Mouse (Mus musculus) kidney, adult 8-10 months (tissue): ENCODE measurements at regions not wholly inside any gene's neighbourhood (a gene's known extent, or its start where the extent isn't known, plus 50 kb on each side); places are given as distances from the start of the nearest gene placed in this dataset.

Experiments
- DNase-seq, 2 experiments: peaks; one replicate each; pipeline ENCODE4 v3.0.0; 2022

DNA sequence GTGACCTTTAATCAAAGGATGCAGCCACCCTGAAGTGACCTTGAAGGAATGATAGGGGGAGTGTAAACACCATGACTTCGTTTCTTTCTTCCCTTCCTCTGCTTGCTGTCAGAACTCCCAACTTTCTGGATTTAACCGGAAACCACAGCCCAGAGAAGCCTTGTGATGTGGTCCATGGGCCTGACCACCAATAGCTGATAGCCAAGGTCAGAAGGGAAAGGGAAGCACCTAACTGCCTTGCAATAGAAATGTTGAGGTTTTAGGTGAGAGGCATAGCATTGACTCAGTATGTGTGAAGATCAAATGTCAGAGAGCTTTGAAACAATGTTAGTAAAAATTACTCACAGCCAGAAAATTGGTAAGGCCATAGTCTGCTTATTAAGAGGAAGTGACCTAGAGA is 89.2 kb upstream of the Sesn3 start:
- no peak for DNase-seq

DNA sequence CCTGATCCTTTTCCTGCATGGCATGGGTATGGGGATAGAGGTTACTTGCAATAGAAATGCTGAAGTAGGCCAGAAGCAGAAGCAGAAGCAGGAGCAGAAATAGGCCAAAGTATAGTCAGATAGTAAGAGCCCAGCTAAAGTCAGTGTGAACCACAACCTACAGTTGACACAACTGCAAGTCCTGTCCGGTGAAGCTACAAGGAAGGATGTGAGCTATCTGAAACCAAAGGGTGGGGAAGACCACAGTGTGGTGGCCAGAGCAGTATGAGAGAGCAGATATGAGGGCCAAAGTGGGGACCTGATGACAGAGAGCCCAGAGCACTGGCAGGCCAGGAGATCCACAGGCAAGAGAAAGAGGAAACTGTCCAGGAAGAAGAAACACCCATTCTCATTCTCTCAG is 87.1 kb upstream of the Sesn3 start:
- DNase-seq = no peak

DNA sequence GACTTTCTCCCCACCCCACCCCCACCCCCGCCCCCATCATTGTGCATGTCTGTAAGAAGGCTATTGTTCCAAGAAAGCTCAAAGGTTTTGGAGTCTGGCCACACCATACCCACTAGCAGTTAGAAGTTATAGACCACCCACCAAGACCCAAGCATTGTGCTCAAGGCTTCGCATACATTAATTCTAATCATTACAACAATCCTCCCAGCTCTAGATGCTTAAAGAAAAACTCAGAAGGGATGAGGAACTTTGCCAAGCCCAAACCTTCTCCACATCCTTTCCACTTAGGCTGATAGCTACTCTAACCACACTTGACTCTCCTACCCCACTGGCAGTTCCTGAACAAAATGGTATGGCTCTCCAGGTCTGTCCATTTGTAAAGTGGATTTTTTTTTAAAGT is 86.4 kb upstream of the Sesn3 start:
- DNase-seq = no peak

DNA sequence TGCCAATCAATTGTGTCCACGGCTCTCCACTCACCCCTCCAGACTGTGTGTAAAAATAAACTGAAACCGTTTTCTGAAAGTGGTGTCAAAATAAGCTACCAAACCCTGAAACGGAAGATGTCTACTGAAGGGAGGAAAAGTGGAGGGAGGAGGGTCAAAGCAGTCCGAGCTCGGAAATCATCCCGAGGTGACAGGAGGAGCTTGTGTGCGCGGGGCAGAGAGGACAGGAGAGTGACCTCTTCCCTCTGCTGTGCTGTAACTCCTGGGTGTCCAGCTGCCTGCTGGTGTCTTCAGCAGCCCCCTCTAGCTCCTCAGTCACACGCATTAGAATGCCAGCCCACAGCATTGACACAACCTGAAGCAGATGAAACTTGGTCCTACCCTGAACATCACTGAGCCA is 84.2 kb upstream of the Sesn3 start:
- DNase-seq = no peak

DNA sequence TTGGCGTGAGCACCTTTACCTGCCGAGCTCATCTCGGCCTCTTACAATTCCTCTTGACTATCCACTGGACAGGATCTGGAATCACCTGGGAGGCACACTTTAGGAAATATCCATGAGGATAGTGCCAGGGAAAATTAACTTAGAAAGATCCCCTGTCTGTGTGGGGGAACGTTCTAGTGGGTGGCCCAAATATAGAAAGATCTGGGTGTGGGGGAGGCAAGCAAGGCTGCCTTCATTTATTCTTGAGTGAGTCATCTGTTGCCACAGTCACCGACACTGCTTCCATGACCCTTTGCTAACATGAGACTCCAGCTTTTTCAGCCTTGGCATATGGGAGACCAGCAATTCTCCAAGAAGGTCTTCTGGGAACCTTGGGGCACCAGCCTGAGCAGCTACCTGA is 80.1 kb upstream of the Sesn3 start:
- DNase-seq = no peak

DNA sequence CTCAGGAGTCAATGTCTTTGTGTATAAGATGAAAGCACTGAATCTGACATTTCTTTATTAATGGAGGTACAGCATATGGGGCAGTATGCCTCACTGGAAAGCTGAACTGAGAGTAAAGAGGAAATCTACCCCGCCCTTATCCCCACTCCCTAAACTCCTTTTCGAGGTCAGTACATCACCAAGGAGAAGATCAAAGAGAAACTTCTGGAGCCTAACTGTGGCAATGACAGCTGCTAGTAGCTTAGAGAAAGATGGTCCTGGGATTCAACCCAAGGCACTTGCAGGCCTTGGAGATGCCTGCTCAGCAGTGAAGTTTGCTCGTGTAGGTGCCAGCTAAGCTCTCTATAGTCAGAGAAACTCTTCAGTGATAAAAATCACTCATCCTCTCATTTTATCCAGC is 75.8 kb upstream of the Sesn3 start:
- no peak for DNase-seq

DNA sequence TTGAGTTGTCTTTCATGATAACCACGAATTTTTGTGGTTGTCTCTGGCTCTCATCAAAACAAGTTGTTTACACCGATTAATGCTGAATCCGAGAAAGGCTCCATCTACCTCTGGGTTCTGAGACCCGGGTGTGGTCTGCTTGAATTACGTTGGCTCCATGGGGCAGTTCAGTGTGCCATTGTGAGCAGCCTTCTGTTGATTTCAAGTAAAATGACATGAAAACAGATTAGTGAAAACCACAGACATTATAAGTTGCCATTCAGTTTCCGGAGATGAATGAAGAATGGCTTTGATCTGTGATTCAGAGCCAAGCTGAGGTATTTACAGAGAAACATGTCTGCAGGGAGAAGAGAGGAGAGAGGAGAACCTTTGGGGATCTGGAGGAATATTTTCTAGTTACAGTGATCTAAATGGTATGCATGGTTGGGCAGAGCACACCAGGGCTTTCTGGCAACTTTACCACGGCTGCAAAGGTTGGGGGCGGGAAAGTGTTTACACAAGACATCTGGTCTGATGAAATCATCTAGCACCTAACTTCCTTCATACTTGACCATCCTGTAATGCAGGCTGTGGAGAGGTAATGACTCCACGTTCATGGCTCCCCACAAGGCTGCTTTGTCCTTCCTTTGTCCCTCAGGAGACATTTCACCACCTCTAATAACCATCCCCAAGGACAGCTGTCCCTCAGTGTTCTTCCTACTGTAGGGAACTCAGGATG is 74.7 kb upstream of the Sesn3 start:
- DNase-seq = no peak

DNA sequence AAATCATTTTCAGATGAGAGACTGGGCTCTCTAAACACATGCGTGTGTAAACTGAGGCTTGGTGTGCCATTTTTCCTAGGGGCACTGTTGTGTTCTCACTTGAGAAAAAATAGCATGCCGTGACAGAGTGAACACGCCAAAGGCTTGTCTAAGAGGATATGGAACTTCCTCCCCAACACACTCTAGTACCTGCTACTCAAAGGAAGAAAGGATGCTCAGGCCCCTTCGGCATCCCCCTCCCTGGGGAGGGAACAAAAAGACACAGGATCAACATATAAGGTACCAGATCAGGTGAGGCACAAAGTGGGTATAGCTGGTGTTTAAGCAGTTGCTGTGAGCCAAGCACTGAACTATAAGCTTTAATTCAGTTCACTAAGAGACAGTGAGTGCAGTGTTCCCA is 74.0 kb upstream of the Sesn3 start:
- DNase-seq = no peak

DNA sequence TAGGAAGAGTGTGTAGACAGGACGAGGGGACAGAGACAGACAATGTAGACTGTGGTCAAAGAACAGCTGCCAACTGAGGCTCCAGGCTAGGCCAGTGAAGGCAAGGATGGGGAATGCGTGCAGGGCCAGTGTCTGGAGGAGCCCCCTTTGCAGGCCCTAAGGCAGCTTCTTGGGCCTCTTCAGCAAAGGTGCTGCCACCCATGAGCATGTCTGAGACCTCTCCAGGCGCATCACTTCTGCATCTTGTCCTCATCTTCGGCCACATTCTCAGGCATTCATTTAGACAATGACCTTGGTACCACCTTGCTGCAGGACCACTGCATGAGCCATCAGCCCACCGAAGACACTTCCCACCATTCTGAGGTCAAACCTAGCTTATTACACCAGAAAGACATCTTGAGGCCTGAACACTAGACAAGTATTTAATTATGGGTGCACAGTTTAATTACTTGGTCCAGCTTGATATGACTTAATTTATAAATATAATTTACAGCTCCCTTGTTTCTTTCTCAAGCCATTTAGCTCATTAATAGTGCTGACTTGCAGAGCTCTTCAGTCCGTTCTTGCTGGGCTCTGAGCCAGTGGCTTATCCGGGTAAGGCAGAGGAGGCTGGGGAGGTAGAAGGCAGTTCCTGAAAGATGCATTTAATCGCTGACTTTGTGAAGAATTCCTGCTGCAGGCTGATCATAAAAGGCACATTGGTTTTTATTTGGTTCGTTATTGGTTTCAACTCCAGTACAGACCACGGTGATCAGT is 72.1 kb upstream of the Sesn3 start:
- DNase-seq = peak; percentile 50 to 63

DNA sequence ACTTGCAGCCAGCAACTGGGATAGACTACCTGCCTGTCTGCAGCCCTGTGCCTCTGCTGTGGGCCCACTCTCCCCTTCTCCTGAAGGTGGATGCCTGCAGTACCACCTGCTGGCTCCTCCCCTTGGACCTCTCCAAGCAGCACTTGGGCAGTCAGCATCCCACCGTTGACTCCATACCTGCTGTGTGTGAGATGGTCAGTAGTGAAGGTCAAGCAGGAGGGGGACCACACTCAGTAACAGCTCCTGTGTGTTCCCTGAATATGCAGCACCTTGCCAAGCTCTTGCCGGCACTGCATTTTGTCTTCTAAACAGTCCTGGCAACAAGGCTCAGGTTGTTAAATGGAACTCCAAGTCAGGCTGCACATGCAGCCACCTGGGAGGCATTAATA is 71.6 kb upstream of the Sesn3 start:
- no peak for DNase-seq

DNA sequence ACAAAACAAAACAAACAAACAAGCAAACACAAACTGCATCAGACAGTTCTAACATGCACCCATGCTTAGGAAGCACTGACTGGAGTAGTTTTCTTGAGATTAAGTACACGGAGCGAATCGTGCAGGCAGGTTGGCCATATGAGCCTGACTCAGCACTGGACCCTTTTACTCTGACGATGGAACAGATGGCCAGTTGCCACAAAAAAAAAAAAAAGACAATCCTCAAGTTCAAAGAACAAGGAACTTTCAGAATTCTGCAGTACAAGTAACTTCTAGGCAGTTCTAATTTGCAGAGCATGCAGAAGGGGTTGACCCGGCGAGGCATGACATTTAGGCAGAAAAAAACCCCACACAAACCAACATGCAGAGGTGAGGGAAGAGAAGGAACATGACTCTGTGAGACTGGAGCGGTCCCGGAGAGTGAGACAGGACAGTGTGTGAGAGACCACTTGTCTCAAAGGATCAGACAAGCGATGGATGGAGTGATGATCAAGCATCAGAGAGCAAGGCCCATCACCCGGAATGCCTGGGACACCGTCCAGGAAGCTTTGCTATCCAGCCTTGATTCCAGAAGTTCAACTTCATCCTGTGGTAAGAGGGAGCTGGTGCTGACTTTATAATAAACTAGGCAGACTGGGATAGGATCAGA is 71.0 kb upstream of the Sesn3 start:
- DNase-seq = peak; percentile 47 to 62

DNA sequence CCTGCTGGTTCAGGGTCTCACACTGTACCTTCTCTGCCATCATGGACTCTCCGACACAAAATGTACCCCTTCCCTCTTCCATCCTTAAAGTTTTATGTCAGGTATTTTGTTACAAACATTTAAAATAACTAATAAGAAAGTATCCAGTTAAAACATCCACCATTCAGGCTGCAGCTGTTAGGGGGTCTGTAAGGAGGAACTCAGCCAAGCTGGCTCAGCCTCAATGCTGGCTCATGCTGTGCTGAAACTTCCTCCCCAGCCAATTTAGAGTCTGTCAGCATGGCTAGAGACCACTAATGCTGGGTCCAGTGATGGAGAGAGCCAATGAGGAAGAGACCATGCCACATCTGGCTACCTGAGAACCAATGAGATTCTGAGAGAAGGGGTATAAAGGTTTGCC is 70.0 kb upstream of the Sesn3 start:
- DNase-seq = no peak

DNA sequence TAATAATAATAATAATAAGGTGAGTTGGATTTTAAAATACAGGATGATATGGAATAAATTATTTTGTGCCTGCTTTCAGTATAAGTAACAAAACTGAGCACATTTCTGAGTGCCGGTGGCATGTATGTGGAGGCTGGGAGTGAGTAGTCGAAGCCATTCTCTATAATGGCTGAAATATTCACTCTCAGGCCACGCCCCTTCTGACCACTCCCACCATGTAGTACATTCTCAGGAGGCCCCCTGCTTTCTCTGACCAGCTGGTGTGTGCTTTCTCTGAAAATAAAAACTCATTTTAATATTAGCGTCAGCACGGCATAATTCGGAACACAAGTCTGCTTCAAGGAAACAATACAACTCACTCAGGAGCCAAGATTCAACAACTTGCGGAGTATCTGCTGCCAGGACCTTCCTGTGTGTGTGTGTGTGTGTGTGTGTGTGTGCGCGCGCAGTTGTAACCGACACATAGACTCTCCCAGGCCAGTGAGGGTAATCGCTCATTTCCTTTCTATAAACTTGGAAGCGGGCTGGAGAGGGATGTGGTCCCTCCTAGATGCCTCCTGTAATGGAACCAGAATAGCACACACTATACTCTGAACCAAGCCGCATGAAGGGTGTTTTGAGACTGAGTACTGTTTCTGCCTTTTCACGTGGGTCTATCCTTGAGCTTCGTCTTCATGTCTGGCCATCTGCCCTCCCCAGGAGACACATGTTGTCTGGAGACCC is 67.9 kb upstream of the Sesn3 start:
- no peak for DNase-seq

DNA sequence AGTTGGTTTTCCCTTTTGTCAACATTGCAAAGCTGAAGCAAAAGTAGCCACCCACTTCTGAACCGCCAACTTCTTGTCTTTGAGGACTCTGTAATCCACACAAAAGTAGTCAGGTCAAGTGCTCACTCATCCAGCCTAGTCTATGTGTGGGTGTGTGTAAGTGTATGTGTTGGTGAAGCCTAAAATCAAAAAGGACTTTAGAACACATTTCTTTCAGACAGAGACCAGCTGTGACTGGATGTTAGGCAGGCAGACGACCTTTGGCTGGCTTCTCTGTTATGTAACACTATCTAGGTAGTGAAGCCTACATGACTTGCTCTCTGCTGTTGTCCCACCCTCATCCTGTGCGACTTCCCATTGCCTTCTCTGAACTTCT is 67.3 kb upstream of the Sesn3 start:
- peak; percentile 39 to 68 for DNase-seq

DNA sequence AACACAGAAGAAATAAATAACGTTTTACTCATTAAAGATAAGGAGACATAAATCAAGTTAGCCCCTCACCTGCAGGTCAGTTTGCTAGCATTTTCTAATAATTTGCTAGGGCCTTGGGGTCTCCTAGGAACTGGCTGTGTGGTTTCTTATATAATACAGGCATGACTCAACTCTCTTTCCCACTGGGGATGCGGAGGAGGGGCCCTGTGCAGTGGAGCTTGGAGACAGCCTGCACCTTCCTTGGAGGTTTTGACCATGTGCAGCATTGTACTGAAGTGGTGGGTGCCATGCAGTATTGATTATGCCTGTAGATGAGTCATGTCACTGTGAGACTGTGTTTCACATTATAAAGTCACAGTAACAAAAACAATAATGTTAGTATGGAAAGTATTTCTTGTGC is 61.6 kb upstream of the Sesn3 start:
- no peak for DNase-seq

DNA sequence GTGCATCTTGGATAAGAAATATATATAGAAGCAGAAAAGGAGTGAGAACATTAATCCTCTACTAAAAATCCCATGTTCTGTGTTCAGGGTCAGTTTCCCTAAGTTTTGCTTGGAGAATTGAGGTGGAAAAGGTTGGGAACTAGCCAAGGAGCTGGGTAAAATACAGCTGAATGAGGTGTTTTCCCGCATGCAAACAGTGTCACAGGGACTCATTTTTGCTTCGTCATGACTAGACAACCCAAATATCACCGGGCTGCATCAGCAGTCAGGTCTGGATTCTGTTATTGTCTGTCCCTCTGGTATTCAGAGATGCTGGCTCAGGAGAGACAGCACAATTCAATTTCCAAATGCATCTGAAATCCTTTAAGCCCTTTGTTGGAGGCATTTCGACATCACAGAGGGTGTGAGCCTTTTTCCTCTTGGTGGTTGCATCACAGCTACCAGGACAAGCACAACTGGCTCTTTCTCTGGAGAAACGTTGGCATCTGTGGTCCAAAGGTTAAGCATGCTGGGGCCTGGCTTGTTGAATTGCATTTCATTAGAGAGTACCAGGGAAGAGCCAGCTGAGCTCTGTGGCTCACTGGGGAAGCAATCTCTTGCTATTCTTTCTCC is 59.6 kb upstream of the Sesn3 start:
- DNase-seq = peak; percentile 54 to 70

DNA sequence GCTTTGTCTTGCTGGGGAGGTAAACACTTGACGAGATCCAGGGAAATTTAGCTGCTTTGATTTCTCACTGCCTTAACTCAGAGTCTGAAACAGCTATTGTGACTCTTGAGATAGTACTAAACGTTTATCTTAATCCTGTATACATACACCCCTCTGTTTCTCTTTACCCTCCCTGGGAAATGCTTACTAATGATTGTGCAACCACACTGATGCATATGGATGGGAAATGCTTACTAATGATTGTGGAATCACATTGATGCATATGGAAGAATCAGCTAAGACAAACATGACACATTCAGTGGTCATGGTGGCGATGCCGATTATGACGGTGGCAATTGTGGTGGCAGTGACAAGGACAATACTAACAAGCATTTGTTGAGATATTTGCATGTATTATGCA is 58.9 kb upstream of the Sesn3 start:
- DNase-seq = no peak

DNA sequence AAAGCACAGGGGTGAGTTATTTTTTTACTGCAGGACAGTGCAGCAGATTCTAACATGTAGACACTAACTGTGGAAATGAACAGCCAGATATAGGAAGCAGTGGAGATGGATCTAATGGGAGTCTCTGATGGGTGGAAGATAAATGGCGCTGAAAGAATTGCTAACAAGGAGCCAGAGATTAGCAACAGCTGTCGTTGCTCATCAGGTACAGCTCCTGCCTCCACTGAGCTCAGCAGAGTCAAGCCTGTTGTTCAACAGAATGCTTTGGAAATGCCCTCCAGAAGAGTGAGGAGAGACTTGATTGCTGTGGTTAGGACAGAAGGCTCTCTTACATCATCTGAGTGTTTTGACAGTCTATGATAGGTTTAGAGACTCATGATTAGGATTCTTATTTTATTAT is 51.9 kb upstream of the Sesn3 start:
- DNase-seq = no peak
